Mouse (Mus musculus) thymus, adult 2 months (tissue): ENCODE results near the gene Gtf2h3. TPM values are rescaled to one million over a fixed set of nuclear protein-coding genes. Genes with fewer than 3 reads are reported as not detected.
"Not testable (repeated sequence)": the region's sequence is repeated elsewhere in the genome, so short reads cannot be mapped to it uniquely, and the experiment has no call there.

ENCODE experiments used
- DNase-seq: peaks from one replicate; pipeline ENCODE4 v3.0.0; 2021
- H3K27ac ChIP-seq: fragments of 200-500 bp; 2 replicates; pipeline ENCODE4 v1.5.1; 2012; ENCODE audit warnings: low read length, control low read depth; ENCODE audit not compliant: control insufficient read depth, insufficient read depth
- H3K27me3 ChIP-seq: fragments of 200-500 bp; 2 replicates; pipeline ENCODE4 v1.6.1; 2012; ENCODE audit warnings: mild to moderate bottlenecking, low read length, moderate library complexity, mixed read lengths; ENCODE audit not compliant: control insufficient read depth, insufficient read depth
- H3K36me3 ChIP-seq: fragments of 200-500 bp; 2 replicates; pipeline ENCODE4 v1.6.1; 2012; ENCODE audit warnings: mild to moderate bottlenecking, low read length, moderate library complexity; ENCODE audit not compliant: control insufficient read depth, insufficient read depth
- H3K4me1 ChIP-seq: fragments of 200-500 bp; replicated peaks from 2 replicates; pipeline ENCODE4 v1.6.1; 2012; ENCODE audit warnings: low read length; ENCODE audit not compliant: control insufficient read depth, insufficient read depth
- H3K4me3 ChIP-seq: fragments of 200-500 bp; 2 replicates; pipeline ENCODE4 v1.5.1; 2012; ENCODE audit warnings: mild to moderate bottlenecking, low read length, control low read depth, moderate library complexity; ENCODE audit not compliant: control insufficient read depth, insufficient read depth
- CTCF ChIP-seq: fragments of 200-500 bp; IDR thresholded peaks from 2 replicates; pipeline ENCODE4 v1.5.1; 2012; ENCODE audit warnings: mild to moderate bottlenecking, control low read depth, low read length, moderate library complexity, borderline replicate concordance; ENCODE audit not compliant: control insufficient read depth, poor library complexity, insufficient read depth; ENCODE audit errors: extremely low read depth
- POLR2A ChIP-seq: fragments of 200-500 bp; IDR thresholded peaks from 2 replicates; pipeline ENCODE4 v1.6.1; 2012; ENCODE audit warnings: mild to moderate bottlenecking, low read length, control low read depth, moderate library complexity; ENCODE audit not compliant: control insufficient read depth, poor library complexity, insufficient read depth; ENCODE audit errors: extremely low read depth
- WGBS: fragments of 180-500 bp; shearing (Covaris S2); methylation state at CpG from one replicate; pipeline ENCODE4 v1.1.7; 2018; 5-methylcytosine and 5-hydroxymethylcytosine counted together
- polyA plus RNA-seq: library from polyadenylated mRNA; depleted of rRNA; stranded (reverse); fragments of >200 nt; gene quantifications from 2 replicates; pipeline ENCODE4 v1.2.3, GENCODE M21; 2012

Gene Gtf2h3
- polyA plus RNA-seq, 1 experiment = 55.7 TPM

DNA sequence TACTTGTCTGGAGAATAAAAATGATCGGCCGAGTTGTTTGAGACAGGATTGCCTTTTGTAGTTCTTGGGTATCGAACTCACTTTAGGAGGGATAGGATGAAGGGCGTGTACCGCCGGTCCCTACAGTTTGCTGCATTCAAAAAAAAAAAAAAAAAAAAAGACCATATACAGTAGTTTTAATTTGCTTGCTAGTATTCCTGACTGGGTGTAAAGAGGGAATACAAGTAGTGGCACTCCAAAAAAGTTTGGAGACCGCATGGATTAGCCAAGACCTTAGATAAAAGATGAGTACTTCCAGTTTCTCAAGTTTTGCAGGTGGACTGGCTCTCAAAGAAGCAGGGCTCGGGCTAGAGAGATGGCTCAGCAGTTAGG, 37.4 kb upstream of the Gtf2h3 start:
- peaks cover 32% of the 10 kb centered on the region for H3K36me3 ChIP-seq
- H3K27me3 ChIP-seq = no peaks in the 10 kb centered on the region
- H3K4me1 ChIP-seq = peaks cover 12% of the 10 kb centered on the region
- no peak for TF ChIP-seq POLR2A
- no peak for TF ChIP-seq CTCF
- peak overlapping the region; percentile 45 for H3K27ac ChIP-seq
- H3K4me3 ChIP-seq = peak overlapping the region; percentile 97
- WGBS = 11% methylated on average over 8 of the region's 8 CpGs
- DNase-seq = no peak

DNA sequence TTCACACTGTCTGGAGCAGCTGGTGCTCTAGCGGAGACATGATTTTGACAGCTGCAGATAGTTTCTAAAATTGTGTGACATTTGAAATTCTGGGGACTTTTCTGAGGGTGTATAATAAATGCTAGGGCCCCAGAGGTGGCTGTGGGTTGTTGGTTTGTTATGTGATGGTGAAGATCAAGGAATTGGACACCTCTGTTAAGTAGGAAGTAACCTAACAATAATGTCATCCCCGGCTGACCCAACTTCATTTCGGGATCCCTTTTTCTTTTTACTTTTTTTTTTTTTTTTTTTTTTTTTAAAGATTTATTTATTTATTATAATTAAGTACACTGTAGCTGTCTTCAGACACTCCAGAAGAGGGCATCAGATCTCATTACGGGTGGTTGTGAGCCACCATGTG, 28.2 kb upstream of the Gtf2h3 start:
- peaks cover 39% of the 10 kb centered on the region for H3K36me3 ChIP-seq
- H3K4me1 ChIP-seq, H3K27ac ChIP-seq, DNase-seq, H3K27me3 ChIP-seq, H3K4me3 ChIP-seq: not testable (repeated sequence)
- 93% methylated on average over 4 of the region's 4 CpGs for WGBS

DNA sequence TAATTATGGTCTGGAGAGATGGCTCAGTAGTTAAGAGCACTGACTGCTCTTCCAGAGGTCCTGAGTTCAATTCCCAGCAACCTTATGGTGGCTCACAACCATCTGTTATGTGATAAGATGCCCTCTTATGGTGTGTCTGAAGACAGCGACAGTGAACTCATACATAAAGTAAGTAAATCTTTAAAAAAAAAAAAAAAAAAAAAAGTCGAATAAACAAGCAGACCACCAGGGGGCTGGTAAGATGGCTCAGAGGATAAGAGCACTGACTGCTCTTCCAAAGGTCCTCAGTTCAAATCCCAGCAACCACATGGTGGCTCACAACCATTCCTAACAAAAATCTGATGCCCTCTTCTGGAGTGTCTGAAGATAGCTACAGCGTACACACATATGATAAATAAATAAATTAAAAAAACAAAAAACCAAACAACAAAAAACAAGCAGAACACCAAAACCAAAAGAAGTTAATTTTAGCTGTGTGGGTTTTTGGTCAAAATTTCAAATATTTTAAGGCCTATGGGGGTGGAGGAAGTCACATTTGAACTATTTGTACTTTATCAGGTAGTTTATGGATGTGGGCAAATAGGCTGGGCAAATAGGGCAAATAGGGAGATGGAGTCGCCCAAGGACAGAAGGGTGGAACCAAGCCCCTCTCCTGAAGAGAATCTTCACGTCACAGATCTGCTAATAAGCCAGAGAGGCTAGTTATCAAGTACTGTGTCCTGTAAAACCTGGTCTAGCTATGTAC, 27.4 kb upstream of the Gtf2h3 start:
- peaks cover 37% of the 10 kb centered on the region for H3K36me3 ChIP-seq
- not testable (repeated sequence) for DNase-seq
- 42% methylated on average over 5 of the region's 5 CpGs for WGBS

DNA sequence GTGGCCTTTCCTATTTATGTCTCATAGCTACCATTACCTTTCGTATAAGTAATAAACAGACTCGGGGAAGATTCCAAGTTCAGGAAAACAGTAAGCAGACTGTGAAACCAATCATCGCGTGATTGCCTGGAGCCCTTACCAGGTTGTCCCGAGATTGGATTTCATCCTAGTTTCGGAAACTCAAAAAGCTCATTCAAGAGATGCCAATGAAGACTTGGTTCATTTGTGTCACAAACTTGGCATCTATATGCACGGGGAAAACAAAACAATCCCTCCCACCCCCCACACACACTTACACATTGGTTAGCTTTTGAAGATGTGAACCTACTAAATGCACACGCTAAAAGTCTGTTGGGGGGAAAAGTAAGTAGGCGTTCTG, 26.9 kb upstream of the Gtf2h3 start:
- Histone ChIP-seq H3K36me3 (peaks cover 35% of the 10 kb centered on the region), H3K4me3 (no peak overlapping the region; the same call in 1 of the 2 replicates), H3K27ac (peak overlapping the region; percentile 0; the same call in 1 of the 2 replicates), H3K27me3 (no peaks in the 10 kb centered on the region), H3K4me1 (peaks cover 7% of the 10 kb centered on the region)
- TF ChIP-seq POLR2A = no peak
- TF ChIP-seq CTCF = no peak
- DNase-seq = no peak
- 4% methylated on average over 9 of the region's 9 CpGs for WGBS

More for the DNA sequence above, 27.4 kb upstream of the Gtf2h3 start:
- not testable (repeated sequence) for H3K27me3 ChIP-seq, H3K4me1 ChIP-seq, H3K27ac ChIP-seq, H3K4me3 ChIP-seq

DNA sequence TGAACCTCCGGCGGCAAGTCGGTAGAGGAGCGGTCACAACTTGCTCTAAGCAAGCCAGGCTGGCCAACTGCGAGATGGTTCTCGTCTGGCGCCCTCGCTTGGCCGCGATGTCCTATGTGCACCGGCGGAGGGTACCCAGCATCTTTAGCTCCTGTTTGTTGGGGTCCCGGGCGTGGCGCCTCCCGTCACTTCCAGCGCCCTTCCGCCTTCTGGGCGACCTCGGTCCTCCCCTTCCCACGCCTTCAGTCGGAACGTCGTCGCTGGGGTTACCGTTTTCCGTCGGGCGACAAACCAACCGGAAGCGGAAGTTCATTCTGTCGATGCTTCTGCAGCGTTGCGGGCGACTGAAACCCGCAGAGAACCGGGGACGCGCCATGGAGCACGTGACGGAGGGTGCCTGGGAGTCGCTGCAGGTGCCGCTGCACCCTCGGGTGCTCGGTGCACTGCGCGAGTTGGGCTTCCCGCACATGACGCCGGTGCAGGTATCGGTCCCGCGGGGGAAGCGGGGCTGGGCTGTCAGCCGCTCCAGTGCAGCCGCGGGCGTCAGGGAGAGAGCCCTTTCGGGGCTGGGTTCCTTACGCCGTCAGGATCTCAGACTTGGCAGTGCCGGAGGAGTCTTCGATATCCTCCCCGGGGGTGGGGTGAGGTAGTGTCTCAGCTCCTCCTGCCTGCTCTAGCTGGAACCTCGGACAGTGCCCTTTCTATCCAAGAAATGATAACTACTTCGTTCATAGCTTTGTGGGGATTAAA, 26.2 kb upstream of the Gtf2h3 start, which contains the start of gene Ddx55:
Gene Ddx55, plus strand, starts transcription at position 307 of the 750 bp plus-strand sequence.
- peak within 1 kb of the TSS; percentile 67 for H3K4me3 ChIP-seq
- DNase-seq = peak; percentile 93
- H3K27me3 ChIP-seq = no peaks in the 10 kb centered on the region
- under 1% methylated on average over 66 of the region's 66 CpGs for WGBS
- H3K27ac ChIP-seq = peak within 1 kb of the TSS; percentile 21
- TF ChIP-seq CTCF = peak; percentile 51; the same call in 1 of the 2 replicates
- peak; percentile 78 for TF ChIP-seq POLR2A
- H3K36me3 ChIP-seq = peaks cover 32% of the 10 kb centered on the region
- peaks cover 7% of the 10 kb centered on the region for H3K4me1 ChIP-seq

DNA sequence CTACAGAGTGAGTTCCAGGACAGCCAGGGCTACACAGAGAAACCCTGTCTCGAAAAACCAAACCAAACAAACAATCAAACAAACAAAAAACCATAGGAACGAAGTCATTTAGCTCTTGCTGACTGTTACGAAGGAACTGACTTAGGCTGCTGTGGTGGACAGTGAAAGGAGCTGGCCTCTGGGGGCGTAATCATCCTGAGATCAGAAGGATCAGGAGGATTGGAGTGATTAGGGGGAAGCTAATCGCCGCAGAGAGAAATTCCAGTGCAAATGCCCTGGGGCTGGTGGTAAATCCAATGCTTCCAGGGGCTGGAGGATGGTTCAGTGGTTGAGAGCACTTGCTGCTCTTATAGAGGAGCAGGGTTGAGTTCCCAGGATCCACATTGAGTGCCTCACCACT, 25.3 kb upstream of the Gtf2h3 start:
- 83% methylated on average over 6 of the region's 6 CpGs for WGBS
- no peak overlapping the region for H3K27ac ChIP-seq
- peaks cover 30% of the 10 kb centered on the region for H3K36me3 ChIP-seq
- no peaks in the 10 kb centered on the region for H3K27me3 ChIP-seq
- no peak overlapping the region for H3K4me3 ChIP-seq
- DNase-seq = no peak
- no peak for TF ChIP-seq POLR2A
- no peak for TF ChIP-seq CTCF
- H3K4me1 ChIP-seq = peaks cover 7% of the 10 kb centered on the region
